Mouse (Mus musculus) brain, embryonic 18.5 days (tissue): ENCODE data around the gene Lgr4.

Source experiments
- DNase-seq: peaks from one replicate; pipeline ENCODE4 v3.0.0-alpha.2; 2012; ENCODE audit warnings: low read depth, low spot score

Lgr4 gene

DNA sequence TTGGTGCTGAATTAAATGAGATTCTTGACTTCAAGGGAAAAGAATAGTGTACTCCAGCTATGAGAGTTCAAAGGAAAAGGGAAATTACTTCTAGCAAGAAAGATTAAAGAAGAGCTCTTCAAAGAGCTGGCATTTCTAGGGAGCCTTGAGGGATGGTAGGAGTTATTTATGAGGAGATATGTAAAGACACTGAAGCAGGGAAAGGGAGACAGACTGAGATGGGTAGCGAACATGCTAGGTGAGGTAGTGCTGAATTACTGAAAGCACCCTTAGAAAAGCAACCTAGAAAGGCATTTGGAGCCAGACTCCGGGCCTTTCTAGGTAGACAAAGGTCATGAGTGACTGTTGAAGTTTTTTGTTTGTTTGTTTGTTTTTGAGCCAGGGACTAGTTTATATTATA lies 58.7 kb downstream of the Lgr4 start:
- DNase-seq, result no peak

DNA sequence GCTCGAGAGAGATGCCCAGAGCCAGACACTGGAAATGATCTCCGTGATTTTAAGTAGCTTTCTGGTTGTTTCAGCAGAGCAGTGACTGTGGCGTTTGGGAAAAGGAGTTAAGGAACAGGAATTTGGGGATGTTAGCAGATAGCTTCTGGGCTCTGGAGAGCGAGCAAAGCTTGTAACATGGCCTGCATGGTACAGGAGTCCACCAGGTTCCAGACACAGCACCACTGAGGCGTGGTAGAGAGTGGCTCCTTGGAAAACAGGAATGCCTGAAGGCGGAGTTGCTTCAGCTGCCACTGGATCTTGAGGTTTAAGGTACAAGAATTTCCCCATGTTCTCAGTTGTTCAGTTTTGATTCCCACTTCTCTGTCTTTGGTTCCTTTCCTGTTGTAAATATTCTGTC lies 59.9 kb downstream of the Lgr4 start:
- DNase-seq, result no peak

GRCm38 (mm10) chr2:109979209-109979608 lies 61.8 kb downstream of the Lgr4 start:
- no peak for DNase-seq

DNA sequence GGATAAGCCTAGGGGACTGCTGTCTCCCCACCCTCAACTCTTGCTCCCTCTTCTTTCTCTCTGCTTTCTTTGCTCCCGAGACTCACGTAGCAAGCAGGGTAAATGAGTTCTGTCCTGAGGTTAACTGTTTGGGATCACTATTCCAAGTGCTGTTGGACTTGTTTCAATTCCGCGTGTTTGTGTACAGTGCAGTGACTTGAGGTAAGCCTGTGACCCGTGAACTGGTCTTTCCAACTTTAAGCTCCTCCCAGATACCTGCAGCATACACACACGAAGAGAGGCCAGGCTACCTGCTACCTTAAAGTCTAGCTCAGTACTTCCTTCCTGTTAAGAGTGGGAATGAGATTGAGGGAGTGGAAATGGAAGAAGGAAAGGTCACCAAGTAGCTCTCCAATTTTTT lies 66.0 kb downstream of the Lgr4 start:
- no peak for DNase-seq

DNA sequence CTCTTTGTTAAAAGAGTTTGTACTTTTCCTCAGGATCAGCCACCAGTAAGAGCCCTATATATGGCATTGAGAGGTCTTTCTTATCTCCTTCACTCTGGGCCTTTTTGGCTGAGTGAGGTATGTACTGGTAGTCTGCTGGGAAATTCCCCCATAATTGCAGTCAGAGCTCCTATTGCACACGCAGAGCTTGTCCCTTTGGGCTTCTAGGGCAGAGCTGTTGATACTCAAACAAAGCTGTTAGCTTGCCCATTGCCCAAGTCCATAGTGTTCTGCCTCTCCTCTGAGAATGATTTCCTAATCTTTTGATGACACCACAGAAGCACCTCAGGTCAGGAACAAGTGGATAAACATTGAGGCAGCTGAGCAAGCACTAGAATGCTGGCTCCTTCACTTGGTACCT lies 67.5 kb downstream of the Lgr4 start:
- DNase-seq, result no peak

GRCm38 (mm10) chr2:109985560-109985959 lies 68.1 kb downstream of the Lgr4 start:
- no peak for DNase-seq

GRCm38 (mm10) chr2:109986036-109986785 lies 68.8 kb downstream of the Lgr4 start:
- no peak for DNase-seq

- no peak for DNase-seq
Measured at GRCm38 (mm10) chr2:109987946-109988345, 70.5 kb downstream of the Lgr4 start.

DNA sequence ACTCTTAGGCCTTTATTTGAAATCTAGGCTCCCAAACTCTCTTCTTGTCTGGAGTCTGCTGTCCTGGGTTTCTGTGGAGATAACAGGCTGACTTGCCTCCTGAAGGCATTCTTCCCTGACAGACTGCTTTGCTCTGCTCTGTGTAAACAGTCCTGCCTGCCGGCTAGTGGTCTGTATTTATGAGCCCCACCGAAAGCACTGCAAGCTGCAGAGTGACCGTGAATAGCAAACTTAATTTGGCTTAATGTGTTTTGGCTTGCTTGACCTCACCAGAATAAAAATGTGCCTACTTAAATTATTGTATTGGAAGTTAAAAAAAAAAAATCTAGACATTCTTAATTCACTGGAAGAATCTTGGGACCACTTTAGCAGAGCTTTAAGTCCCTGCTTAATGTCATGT lies 71.7 kb downstream of the Lgr4 start:
- DNase-seq, result no peak

GRCm38 (mm10) chr2:109989679-109990473 lies 72.4 kb downstream of the Lgr4 start:
- no peak for DNase-seq

DNA sequence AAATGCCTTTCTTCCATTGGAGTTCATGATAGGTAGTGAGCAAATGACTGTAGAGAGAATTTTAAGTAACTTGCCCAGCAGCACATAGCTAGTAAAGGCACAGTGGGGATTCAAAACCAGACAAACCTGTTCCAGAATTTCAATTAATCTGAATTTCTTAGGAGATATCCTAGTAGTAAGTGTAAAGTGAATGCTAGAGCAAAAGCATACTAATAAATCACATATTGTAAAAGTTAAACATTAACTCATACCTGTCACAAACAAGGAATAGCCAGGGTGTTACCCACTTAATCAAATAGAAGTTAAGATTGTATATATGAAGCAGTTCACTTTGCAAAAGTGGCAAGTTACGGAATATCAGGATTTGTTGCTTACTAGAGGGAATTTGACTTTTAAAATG lies 74.3 kb downstream of the Lgr4 start:
- DNase-seq, result no peak

DNA sequence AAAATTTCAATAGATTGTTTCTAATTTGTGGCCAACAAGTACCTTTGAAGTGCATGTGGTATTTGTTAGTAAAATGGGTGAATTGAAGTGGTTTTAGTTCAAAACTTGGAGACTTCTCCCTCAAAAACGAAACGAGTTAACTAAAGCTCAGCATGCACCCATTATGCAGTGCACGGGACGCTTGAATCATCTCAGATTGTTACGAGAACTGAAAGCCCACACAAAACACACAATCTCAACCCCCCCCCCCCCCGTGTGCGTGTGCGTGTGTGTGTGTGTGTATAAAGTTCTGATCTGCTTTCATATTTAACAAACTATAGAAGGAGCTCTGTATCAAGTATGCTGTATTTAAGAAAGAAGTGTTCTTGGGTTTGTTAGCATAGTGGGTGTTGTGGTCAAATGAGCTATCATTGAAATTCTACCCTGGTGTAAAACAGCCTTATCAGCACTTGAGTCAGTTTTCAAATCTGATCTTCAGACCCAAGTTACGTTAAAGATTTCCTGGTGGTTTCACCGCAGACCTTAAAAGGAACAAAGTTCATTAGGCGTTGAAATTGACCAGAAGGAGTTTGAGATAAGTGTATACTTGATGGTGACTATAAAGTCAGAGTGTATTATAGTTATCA lies 75.1 kb downstream of the Lgr4 start:
- no peak for DNase-seq

DNA sequence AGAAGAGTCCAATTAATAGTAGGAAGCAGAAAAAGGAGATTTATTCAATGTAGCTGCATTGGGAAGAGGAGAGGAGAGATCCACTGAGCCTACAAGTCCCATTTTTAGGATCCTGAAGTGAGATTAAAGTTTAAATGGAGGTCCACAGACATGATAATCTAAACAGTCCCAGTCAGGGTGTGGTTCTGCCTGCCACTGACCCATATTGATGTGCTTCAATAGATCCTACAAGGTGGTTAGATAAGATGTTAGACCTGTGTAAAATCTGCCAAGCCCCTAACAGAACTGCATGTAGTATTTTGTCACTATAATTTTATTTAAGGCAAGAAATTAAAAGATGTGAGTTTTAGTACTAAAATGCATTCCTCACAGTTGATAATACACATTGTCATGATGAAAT lies 76.0 kb downstream of the Lgr4 start:
- DNase-seq, result no peak

DNA sequence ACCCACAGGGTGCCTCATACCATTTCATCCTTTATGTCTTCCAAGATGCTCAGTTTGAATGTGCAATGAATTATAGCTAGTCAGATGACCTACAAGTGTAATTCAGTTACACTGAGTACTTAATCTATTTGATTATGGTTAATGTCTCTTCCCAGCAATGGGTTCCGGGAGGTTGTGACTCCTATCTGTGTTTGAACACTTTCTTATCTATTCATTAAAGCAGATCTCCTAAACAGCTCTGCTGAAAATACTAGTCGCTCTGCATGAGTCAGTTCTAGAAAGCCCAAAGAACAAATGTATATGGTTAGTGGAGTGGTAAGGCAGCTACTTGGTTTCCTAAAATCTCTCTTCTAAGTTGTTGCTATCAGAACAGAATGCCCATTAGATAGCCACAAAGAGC lies 77.6 kb downstream of the Lgr4 start:
- DNase-seq, result no peak

DNA sequence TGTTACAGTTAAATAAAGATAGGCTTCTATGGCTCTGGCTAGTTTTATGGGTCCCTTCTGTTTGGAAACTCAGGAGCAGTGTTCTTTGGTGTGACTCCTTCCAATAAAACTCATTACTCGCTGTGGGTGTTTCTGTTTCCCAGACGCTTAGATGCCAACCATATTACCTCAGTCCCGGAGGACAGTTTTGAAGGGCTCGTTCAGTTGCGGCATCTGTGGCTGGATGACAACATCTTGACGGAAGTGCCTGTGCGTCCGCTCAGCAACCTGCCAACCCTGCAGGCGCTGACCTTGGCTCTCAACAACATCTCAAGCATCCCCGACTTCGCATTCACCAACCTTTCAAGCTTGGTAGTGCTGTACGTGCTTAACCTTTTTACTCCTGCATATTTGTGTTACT lies 79.0 kb downstream of the Lgr4 start:
- no peak for DNase-seq

DNA sequence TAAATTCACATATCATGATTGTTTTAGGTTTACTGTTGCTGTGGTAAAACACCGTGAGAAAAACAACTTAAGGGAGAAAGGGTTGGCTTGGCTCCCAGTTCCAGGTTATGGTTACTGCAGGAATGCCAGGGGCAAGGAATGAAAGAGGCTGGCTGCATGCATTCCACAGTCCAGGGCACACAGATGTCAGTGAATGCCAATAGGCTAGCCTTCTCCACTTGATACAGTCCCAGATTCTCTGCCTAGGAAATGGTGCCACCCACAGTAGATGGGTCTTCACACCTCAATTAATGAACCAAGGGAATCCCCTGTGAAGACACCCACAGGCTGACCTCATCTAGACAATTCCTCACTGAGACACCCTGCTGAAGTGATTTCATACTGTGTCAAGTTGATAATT lies 87.2 kb downstream of the Lgr4 start:
- DNase-seq, result no peak

- no peak for DNase-seq
Measured at GRCm38 (mm10) chr2:110005164-110005563, 87.7 kb downstream of the Lgr4 start.

DNA sequence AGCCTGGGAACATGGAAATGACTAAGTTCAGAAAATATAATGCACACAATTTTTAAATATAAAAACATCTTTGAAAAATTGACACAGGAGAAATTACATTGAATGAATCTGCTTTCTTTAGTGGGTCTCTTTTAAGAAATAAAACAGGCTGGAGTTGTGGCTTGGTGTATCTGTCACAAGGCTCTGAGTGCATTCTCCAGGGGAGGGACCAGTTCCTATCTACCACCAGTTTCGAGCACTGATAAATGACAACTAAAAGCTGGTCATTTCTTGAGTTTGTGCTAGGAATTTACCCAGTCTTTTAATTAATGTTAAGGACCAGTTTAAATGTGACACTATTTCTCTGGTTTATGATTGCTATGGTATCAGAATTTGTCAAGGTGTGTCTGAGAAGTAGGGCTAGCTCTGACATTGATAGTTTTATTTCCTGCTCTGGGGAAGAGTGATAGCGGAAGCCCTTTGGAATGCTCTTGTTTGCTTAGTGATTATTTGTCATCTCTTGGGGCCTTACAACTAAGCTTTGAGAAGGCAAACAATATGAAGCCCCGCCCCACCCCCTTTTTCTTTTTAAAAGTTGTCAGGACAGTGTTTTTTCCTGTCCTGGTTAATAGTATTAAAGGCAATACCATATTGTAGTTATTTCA lies 88.3 kb downstream of the Lgr4 start:
- no peak for DNase-seq

GRCm38 (mm10) chr2:110007423-110008267 lies 90.2 kb downstream of the Lgr4 start:
- DNase-seq, result no peak

- no peak for DNase-seq
Measured at GRCm38 (mm10) chr2:110009449-110009848, 92.0 kb downstream of the Lgr4 start.

DNA sequence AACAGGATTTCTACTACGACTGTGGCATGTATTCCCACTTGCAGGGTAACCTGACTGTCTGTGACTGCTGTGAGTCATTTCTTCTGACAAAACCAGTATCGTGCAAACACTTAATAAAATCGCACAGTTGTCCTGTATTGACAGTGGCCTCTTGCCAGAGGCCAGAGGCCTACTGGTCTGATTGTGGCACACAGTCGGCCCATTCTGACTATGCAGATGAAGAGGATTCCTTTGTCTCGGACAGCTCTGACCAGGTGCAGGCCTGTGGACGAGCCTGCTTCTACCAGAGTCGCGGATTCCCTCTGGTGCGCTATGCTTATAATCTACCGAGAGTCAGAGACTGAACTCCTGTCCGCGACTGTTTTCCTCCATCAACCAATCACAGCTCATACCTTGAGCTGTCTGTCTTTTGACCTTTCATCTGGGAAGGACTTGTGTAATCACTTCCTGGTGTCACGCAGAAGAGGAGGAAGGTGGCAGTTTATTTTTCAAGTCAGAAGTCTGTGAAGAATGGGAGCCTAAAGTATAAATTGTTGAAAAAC lies 94.8 kb downstream of the Lgr4 start:
- no peak for DNase-seq
